Mouse (Mus musculus) heart, adult 2 months (tissue): ENCODE data around the gene Xrra1. TPM values are rescaled to one million over a fixed set of nuclear protein-coding genes. Genes with fewer than 3 reads are reported as not detected.
A peak's percentile ranks its signal among the peaks of the same experiment; 100 is the strongest.
"Not testable (repeated sequence)": the region's sequence is repeated elsewhere in the genome, so short reads cannot be mapped to it uniquely, and the experiment has no call there.

Source experiments
- DNase-seq, 2 experiments: peaks; one replicate each; pipeline ENCODE4 v3.0.0; 2021
- H3K27ac ChIP-seq: fragments of 200-600 bp; 2 replicates; pipeline ENCODE4 v1.8.1; 2022
- H3K27me3 ChIP-seq: fragments of 200-500 bp; 2 replicates; pipeline ENCODE4 v1.6.1; 2012; ENCODE audit warnings: mild to moderate bottlenecking, low read length, inconsistent platforms, mixed read lengths; ENCODE audit not compliant: control insufficient read depth, insufficient read depth
- H3K36me3 ChIP-seq: fragments of 200-500 bp; 2 replicates; pipeline ENCODE4 v1.6.1; 2012; ENCODE audit warnings: low read length, inconsistent platforms; ENCODE audit not compliant: control insufficient read depth, insufficient read depth
- H3K4me1 ChIP-seq: fragments of 200-500 bp; 2 replicates; pipeline ENCODE4 v1.6.1; 2011; ENCODE audit warnings: low read length; ENCODE audit not compliant: control insufficient read depth, insufficient read depth
- H3K4me3 ChIP-seq: fragments of 200-600 bp; 2 replicates; pipeline ENCODE4 v1.8.1; 2022
- H3K79me2 ChIP-seq: fragments of 200-500 bp; replicated peaks from 2 replicates; pipeline ENCODE4 v1.6.1; 2012; ENCODE audit warnings: mild to moderate bottlenecking, inconsistent platforms, low read length, moderate library complexity, mixed read lengths; ENCODE audit not compliant: control insufficient read depth, insufficient read depth
- H3K9ac ChIP-seq: fragments of 200-500 bp; 2 replicates; pipeline ENCODE4 v1.6.1; 2012; ENCODE audit warnings: low read depth, mild to moderate bottlenecking, control low read depth, inconsistent platforms, low read length, mixed read lengths
- CTCF ChIP-seq: fragments of 200-600 bp; IDR thresholded peaks from 2 replicates; pipeline ENCODE4 v1.8.1; 2022; ENCODE audit warnings: antibody characterized with exemption, mild to moderate bottlenecking, moderate library complexity
- EP300 ChIP-seq: fragments of 200-500 bp; IDR thresholded peaks from 2 replicates; pipeline ENCODE4 v1.6.1; 2011; ENCODE audit warnings: low read depth, low read length, control low read depth; ENCODE audit not compliant: insufficient read depth
- POLR2A ChIP-seq: fragments of 200-500 bp; IDR thresholded peaks from 2 replicates; pipeline ENCODE4 v1.6.1; 2011; ENCODE audit warnings: mild to moderate bottlenecking, low read depth, low read length, control low read depth; ENCODE audit not compliant: insufficient read depth
- WGBS: fragments of 180-500 bp; shearing (Covaris S2); methylation state at CpG from one replicate; pipeline ENCODE4 v1.1.7; 2018; 5-methylcytosine and 5-hydroxymethylcytosine counted together
- intact Hi-C: fragments of 180-260 bp; cut with DNase I; formaldehyde crosslinking; loops from one replicate; pipeline ENCODE4 v1.15.1; 2025
- polyA plus RNA-seq: library from polyadenylated mRNA; depleted of rRNA; stranded (reverse); fragments of >200 nt; gene quantifications from 2 replicates; pipeline ENCODE4 v1.2.3, GENCODE M21; 2012
- total RNA-seq, 2 experiments: library from RNA; stranded (reverse); gene quantifications; 2 replicates each; pipeline ENCODE4 v1.2.3; 2021

Gene Xrra1
- total and polyA plus RNA-seq, 3 experiments, result 0.10 to 0.14 TPM; not detected in 1

- no peak for TF ChIP-seq CTCF
- TF ChIP-seq POLR2A, result no peak
- no peak for TF ChIP-seq EP300
- H3K4me3 ChIP-seq, result no peak overlapping the region
- no peaks in the 10 kb centered on the region for H3K27me3 ChIP-seq
- peaks cover 2% of the 10 kb centered on the region; the same call in 1 of the 2 replicates for H3K4me1 ChIP-seq
- no peak for DNase-seq
- intact Hi-C loops, result no loop called here
- H3K9ac ChIP-seq, result no peak overlapping the region
- no peaks in the 10 kb centered on the region for H3K79me2 ChIP-seq
- H3K27ac ChIP-seq, result no peak overlapping the region
- H3K36me3 ChIP-seq, result no peaks in the 10 kb centered on the region
- 93% methylated on average over 8 of the region's 8 CpGs for WGBS
These were observed 95.3 kb downstream of the Xrra1 start for GRCm38 (mm10) chr7:99954212-99954611.

DNA sequence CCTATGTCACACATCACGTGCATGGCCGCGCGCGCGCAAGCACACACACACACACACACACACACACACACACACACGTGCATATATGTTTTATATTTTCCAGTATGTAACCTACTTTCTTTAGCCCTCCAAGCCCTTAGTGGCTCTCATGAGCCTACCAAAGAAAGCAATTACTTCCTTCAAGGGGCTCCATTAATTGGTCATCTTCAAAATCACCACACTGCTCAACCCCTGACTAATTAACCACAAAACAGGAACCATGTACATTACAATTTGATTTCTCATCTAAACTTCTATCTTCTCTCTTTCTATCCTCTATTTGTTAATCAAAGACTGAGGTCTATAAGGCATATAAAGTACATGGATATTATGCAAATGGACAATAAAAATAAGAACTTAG, 97.2 kb downstream of the Xrra1 start:
- no peak overlapping the region for H3K27ac ChIP-seq

GRCm38 (mm10) chr7:99957226-99957965, 98.5 kb downstream of the Xrra1 start:
- Histone ChIP-seq H3K27ac (no peak overlapping the region), H3K36me3 (peaks cover 7% of the 10 kb centered on the region; the same call in 1 of the 2 replicates), H3K4me3 (no peak overlapping the region), H3K9ac (no peak overlapping the region), H3K79me2 (peaks cover 2% of the 10 kb centered on the region; the same call in 1 of the 2 replicates), H3K4me1 (peaks cover 9% of the 10 kb centered on the region), H3K27me3 (no peaks in the 10 kb centered on the region)
- DNase-seq, result no peak
- 81% methylated on average over 12 of the region's 12 CpGs for WGBS
- TF ChIP-seq CTCF (no peak), EP300 (no peak), POLR2A (no peak)
- intact Hi-C loops, result no loop called here

More for the DNA sequence above, 97.2 kb downstream of the Xrra1 start:
- WGBS, result 98% methylated on average over 7 of the region's 7 CpGs
- peaks cover 4% of the 10 kb centered on the region; the same call in 1 of the 2 replicates for H3K4me1 ChIP-seq
- no peak overlapping the region for H3K4me3 ChIP-seq
- H3K9ac ChIP-seq, result no peak overlapping the region
- H3K36me3 ChIP-seq, result peaks cover 3% of the 10 kb centered on the region; the same call in 1 of the 2 replicates
- no peaks in the 10 kb centered on the region for H3K27me3 ChIP-seq
- DNase-seq, result no peak
- intact Hi-C loops, result no loop called here
- H3K79me2 ChIP-seq, result peaks cover 2% of the 10 kb centered on the region; the same call in 1 of the 2 replicates
- TF ChIP-seq EP300 (no peak), POLR2A (no peak), CTCF (no peak)

GRCm38 (mm10) chr7:99960571-99960970, 101.7 kb downstream of the Xrra1 start:
- H3K79me2 ChIP-seq, result not testable (repeated sequence)

GRCm38 (mm10) chr7:99961518-99961917, 102.6 kb downstream of the Xrra1 start:
- intact Hi-C loops, result no loop called here
- peaks cover 16% of the 10 kb centered on the region for H3K36me3 ChIP-seq
- no peak for DNase-seq
- H3K79me2 ChIP-seq, result peaks cover 4% of the 10 kb centered on the region
- H3K27ac ChIP-seq, result peak overlapping the region; percentile 34
- peaks cover 30% of the 10 kb centered on the region for H3K4me1 ChIP-seq
- no peak overlapping the region for H3K9ac ChIP-seq
- TF ChIP-seq CTCF (no peak), POLR2A (no peak), EP300 (no peak)
- 89% methylated on average over 2 of the region's 2 CpGs for WGBS
- H3K4me3 ChIP-seq, result no peak overlapping the region
- no peaks in the 10 kb centered on the region for H3K27me3 ChIP-seq

More at GRCm38 (mm10) chr7:99960571-99960970, 101.7 kb downstream of the Xrra1 start:
- H3K9ac ChIP-seq, H3K4me3 ChIP-seq, intact Hi-C loops, H3K27ac ChIP-seq, H3K27me3 ChIP-seq: not testable (repeated sequence)
- Histone ChIP-seq H3K4me1 (peaks cover 24% of the 10 kb centered on the region), H3K36me3 (peaks cover 16% of the 10 kb centered on the region)
- DNase-seq, result peak in 1 of 2 experiments; percentile 38
- 79% methylated on average over 2 of the region's 2 CpGs for WGBS

- DNase-seq, result peak; percentile 35 to 52
- WGBS, result 51% methylated on average over 8 of the region's 8 CpGs
- no peak overlapping the region for H3K4me3 ChIP-seq
These were observed 103.8 kb downstream of the Xrra1 start for GRCm38 (mm10) chr7:99962536-99963236.

More at GRCm38 (mm10) chr7:99962536-99963236, 103.8 kb downstream of the Xrra1 start:
- peaks cover 16% of the 10 kb centered on the region for H3K36me3 ChIP-seq
- peaks cover 4% of the 10 kb centered on the region for H3K79me2 ChIP-seq
- H3K27me3 ChIP-seq, result no peaks in the 10 kb centered on the region
- TF ChIP-seq EP300 (no peak), POLR2A (no peak), CTCF (no peak)
- H3K4me1 ChIP-seq, result peaks cover 31% of the 10 kb centered on the region
- H3K9ac ChIP-seq, result 0 out of 2 replicates have a peak overlapping the region, but pooled peaks have one; percentile 11
- intact Hi-C loops, result loop anchor here (2.0 kb wide), 2 partner anchors 16 kb away; no protein-coding TSS in a partner anchor
- H3K27ac ChIP-seq, result peak overlapping the region; percentile 84
